Mouse (Mus musculus) CH12.LX (cell line): ENCODE data around the gene Hist1h1t. TPM values are rescaled to one million over a fixed set of nuclear protein-coding genes. Genes with fewer than 3 reads are reported as not detected.
A peak's percentile ranks its signal among the peaks of the same experiment; 100 is the strongest.
"Not testable (repeated sequence)": the region's sequence is repeated elsewhere in the genome, so short reads cannot be mapped to it uniquely, and the experiment has no call there.

Experiments
- DNase-seq: peaks from one replicate; pipeline ENCODE4 v3.0.0-alpha.2; 2013; ENCODE audit errors: extremely low read depth
- H3K27ac ChIP-seq: 2 replicates; pipeline ENCODE4 v1.5.1; 2012; ENCODE audit warnings: low read depth, mild to moderate bottlenecking, control low read depth, moderate library complexity; ENCODE audit not compliant: insufficient read depth
- H3K27me3 ChIP-seq: replicated peaks from 2 replicates; pipeline ENCODE3; 2012; ENCODE audit warnings: inconsistent platforms
- H3K36me3 ChIP-seq, 2 experiments: replicated peaks in 1 of 2; 2 replicates each; pipeline versions ENCODE3 to v1.6.1; 2012; ENCODE audit warnings: inconsistent platforms in 1 of 2, low read length in 1 of 2, mild to moderate bottlenecking in 1 of 2, mixed read lengths in 1 of 2, moderate library complexity in 1 of 2; ENCODE audit not compliant: control insufficient read depth in 1 of 2, insufficient read depth in 1 of 2
- H3K4me1 ChIP-seq, 2 experiments: 2 replicates each; pipeline ENCODE4 v1.6.1; 2012; ENCODE audit warnings: inconsistent platforms in 1 of 2, moderate library complexity in 1 of 2; ENCODE audit not compliant: insufficient read depth in 2 of 2, control insufficient read depth in 1 of 2
- H3K4me2 ChIP-seq: 2 replicates; pipeline ENCODE4 v1.6.1; 2012; ENCODE audit warnings: low read depth, mild to moderate bottlenecking, control low read depth; ENCODE audit not compliant: poor library complexity, insufficient read depth, severe bottlenecking
- H3K4me3 ChIP-seq, 3 experiments: fragments of 150-350 bp in 1 of 3; sonication (generic) in 1 of 3; replicated peaks in 1 of 3; 2 replicates each; pipeline versions ENCODE3 to v1.5.1; 2011 to 2012; ENCODE audit warnings: low read depth in 2 of 3, low read length in 2 of 3, mild to moderate bottlenecking in 2 of 3, moderate library complexity in 2 of 3, control low read depth in 1 of 3, improper control_type of control experiment in 1 of 3, inconsistent platforms in 1 of 3, mixed read lengths in 1 of 3; ENCODE audit not compliant: poor library complexity in 1 of 3
- H3K79me2 ChIP-seq: replicated peaks from 2 replicates; pipeline ENCODE4 v1.6.1; 2012; ENCODE audit warnings: mild to moderate bottlenecking, moderate library complexity; ENCODE audit not compliant: control insufficient read depth, poor library complexity, insufficient read depth, severe bottlenecking; ENCODE audit errors: extremely low read depth
- H3K9ac ChIP-seq: 2 replicates; pipeline ENCODE4 v1.6.1; 2012; ENCODE audit warnings: low read depth, mild to moderate bottlenecking, control low read depth, moderate library complexity; ENCODE audit not compliant: insufficient read depth
- H3K9me3 ChIP-seq: replicated peaks from 2 replicates; pipeline ENCODE3; 2012; ENCODE audit warnings: low read length, inconsistent platforms, mixed read lengths
- BHLHE40 ChIP-seq: IDR thresholded peaks from 2 replicates; pipeline ENCODE4 v1.6.1; 2011; ENCODE audit warnings: mild to moderate bottlenecking, low read depth, low read length, improper control_type of control experiment
- CHD2 ChIP-seq: IDR thresholded peaks from 2 replicates; pipeline ENCODE4 v1.6.1; 2011; ENCODE audit warnings: low read length, improper control_type of control experiment
- E2F4 ChIP-seq: IDR thresholded peaks from 2 replicates; pipeline ENCODE4 v1.6.1; 2011; ENCODE audit warnings: low read depth, low read length, improper control_type of control experiment; ENCODE audit not compliant: insufficient replicate concordance
- ELF1 ChIP-seq: IDR thresholded peaks from 2 replicates; pipeline ENCODE4 v1.6.1; 2014; ENCODE audit warnings: low read depth, mild to moderate bottlenecking, inconsistent platforms, low read length, improper control_type of control experiment
- EP300 ChIP-seq: IDR thresholded peaks from 2 replicates; pipeline ENCODE4 v1.6.1; 2011; ENCODE audit warnings: low read length, improper control_type of control experiment
- GABPA ChIP-seq: IDR thresholded peaks from 2 replicates; pipeline ENCODE4 v1.6.1; 2012; ENCODE audit warnings: low read depth, low read length, improper control_type of control experiment, inconsistent platforms; ENCODE audit not compliant: insufficient replicate concordance
- HCFC1 ChIP-seq: IDR thresholded peaks from 2 replicates; pipeline ENCODE4 v1.6.1; 2012; ENCODE audit warnings: low read depth, mild to moderate bottlenecking, inconsistent platforms, low read length, improper control_type of control experiment
- IRF4 ChIP-seq: IDR thresholded peaks from 2 replicates; pipeline ENCODE4 v1.6.1; 2014; ENCODE audit warnings: low read depth, mild to moderate bottlenecking, inconsistent platforms, low read length, improper control_type of control experiment
- JUN ChIP-seq: IDR thresholded peaks from 2 replicates; pipeline ENCODE4 v1.6.1; 2011; ENCODE audit warnings: low read depth, mild to moderate bottlenecking, low read length, improper control_type of control experiment, moderate library complexity; ENCODE audit not compliant: insufficient read depth
- JUND ChIP-seq: conservative IDR thresholded peaks from 2 replicates; pipeline ENCODE4 v1.6.1; 2011; ENCODE audit warnings: low read depth, low read length, improper control_type of control experiment
- MAX ChIP-seq: IDR thresholded peaks from 2 replicates; pipeline ENCODE4 v1.6.1; 2011; ENCODE audit warnings: low read length, improper control_type of control experiment
- MAZ ChIP-seq: IDR thresholded peaks from 2 replicates; pipeline ENCODE4 v1.6.1; 2012; ENCODE audit warnings: low read depth, mild to moderate bottlenecking, inconsistent platforms, low read length, improper control_type of control experiment, moderate library complexity
- MEF2A ChIP-seq: IDR thresholded peaks from 2 replicates; pipeline ENCODE4 v1.6.1; 2014; ENCODE audit warnings: low read depth, mild to moderate bottlenecking, inconsistent platforms, low read length, improper control_type of control experiment, borderline replicate concordance
- MXI1 ChIP-seq: IDR thresholded peaks from 2 replicates; pipeline ENCODE4 v1.6.1; 2011; ENCODE audit warnings: mild to moderate bottlenecking, low read depth, low read length, improper control_type of control experiment
- MYC ChIP-seq: IDR thresholded peaks from 2 replicates; pipeline ENCODE4 v1.6.1; 2011; ENCODE audit warnings: low read depth, mild to moderate bottlenecking, improper control_type of control experiment, low read length
- NELFE ChIP-seq: IDR thresholded peaks from 2 replicates; pipeline ENCODE4 v1.6.1; 2011; ENCODE audit warnings: low read depth, low read length, improper control_type of control experiment
- PAX5 ChIP-seq: IDR thresholded peaks from 2 replicates; pipeline ENCODE4 v1.6.1; 2012; ENCODE audit warnings: low read length, inconsistent platforms, mixed read lengths
- POLR2A ChIP-seq: IDR thresholded peaks from 2 replicates; pipeline ENCODE4 v1.6.1; 2011; ENCODE audit warnings: low read depth, mild to moderate bottlenecking, improper control_type of control experiment, low read length
- RAD21 ChIP-seq: IDR thresholded peaks from 2 replicates; pipeline ENCODE4 v1.6.1; 2011; ENCODE audit warnings: low read depth, mild to moderate bottlenecking, low read length, improper control_type of control experiment, moderate library complexity
- RCOR1 ChIP-seq: conservative IDR thresholded peaks from 2 replicates; pipeline ENCODE4 v1.6.1; 2012; ENCODE audit warnings: low read depth, mild to moderate bottlenecking, inconsistent platforms, low read length, improper control_type of control experiment
- SIN3A ChIP-seq: IDR thresholded peaks from 2 replicates; pipeline ENCODE4 v1.6.1; 2012; ENCODE audit warnings: low read length, improper control_type of control experiment, inconsistent platforms
- SMC3 ChIP-seq: IDR thresholded peaks from 2 replicates; pipeline ENCODE4 v1.6.1; 2011; ENCODE audit warnings: low read depth, low read length, improper control_type of control experiment
- USF1 ChIP-seq: IDR thresholded peaks from 2 replicates; pipeline ENCODE4 v1.6.1; 2014; ENCODE audit warnings: low read depth, mild to moderate bottlenecking, inconsistent platforms, low read length, improper control_type of control experiment
- ZC3H11A ChIP-seq: IDR thresholded peaks from 2 replicates; pipeline ENCODE4 v1.6.1; 2012; ENCODE audit warnings: low read depth, mild to moderate bottlenecking, inconsistent platforms, low read length, improper control_type of control experiment
- ZKSCAN1 ChIP-seq: IDR thresholded peaks from 2 replicates; pipeline ENCODE4 v1.6.1; 2012; ENCODE audit warnings: low read depth, inconsistent platforms, low read length, improper control_type of control experiment, borderline replicate concordance
- ZNF384 ChIP-seq: IDR thresholded peaks from 2 replicates; pipeline ENCODE4 v1.6.1; 2012; ENCODE audit warnings: low read depth, low read length, improper control_type of control experiment, inconsistent platforms
- dilution Hi-C: fragments of 300-500 bp; cut with MboI; formaldehyde crosslinking; loops from 2 replicates; pipeline ENCODE4 v1.14.3; 2020; ENCODE audit warnings: low sequenced_read_pairs; ENCODE audit not compliant: extremely low pct_unique_long_range_greater_than_20kb, extremely low pct_ligation_motif_present
- in situ Hi-C: fragments of 300-500 bp; cut with MboI; formaldehyde crosslinking; loops from 3 replicates; pipeline ENCODE4 v1.14.3; 2019; ENCODE audit warnings: low sequenced_read_pairs, low pct_ligation_motif_present, low pct_unique_long_range_greater_than_20kb, mixed read lengths
- polyA plus RNA-seq: library from polyadenylated mRNA; unstranded; fragments of >175 nt; gene quantifications from 2 replicates; pipeline ENCODE4 v1.2.1, GENCODE M21; 2012; ENCODE audit warnings: low read depth; ENCODE audit not compliant: insufficient read length
- total RNA-seq, 2 experiments: library from RNA; depleted of rRNA; stranded (reverse); fragments of 300-350 nt in 1 of 2; fragments of >200 nt in 1 of 2; gene quantifications; 2 replicates each; pipeline ENCODE4 v1.2.3; 2012 to 2014

The Hist1h1t gene
- total and polyA plus RNA-seq, 3 experiments = 0.38 TPM; not detected in 2

DNA sequence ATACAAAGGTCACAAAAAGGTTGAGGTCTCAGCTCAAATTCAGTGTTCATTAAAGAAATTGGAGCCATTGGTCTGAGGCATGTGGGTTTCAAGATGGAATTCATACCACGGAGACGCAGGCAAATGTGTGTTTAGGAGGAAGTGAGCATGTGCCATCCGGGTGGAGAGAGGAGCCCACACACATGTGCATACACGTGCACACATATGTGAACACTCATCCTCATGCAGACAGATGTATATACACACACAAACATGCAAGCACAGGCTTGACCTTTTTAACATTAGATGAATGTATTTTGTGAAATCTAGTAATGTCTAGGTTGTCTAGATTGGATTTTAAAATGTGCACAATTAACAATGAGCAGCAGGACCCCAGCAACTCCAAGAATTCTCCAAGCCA, 6.6 kb downstream of the Hist1h1t start:
- in situ Hi-C loops = loop anchor here (5.0 kb wide), 1 partner anchor 35 kb away; the partner anchor contains the start of gene Hist1h1c
- no peaks in the 10 kb centered on the region for H3K9me3 ChIP-seq
- no peaks in the 10 kb centered on the region for H3K27me3 ChIP-seq
- H3K79me2 ChIP-seq = no peaks in the 10 kb centered on the region
- dilution Hi-C loops = no loop called here
- no peak overlapping the region for H3K4me3 ChIP-seq
- no peak overlapping the region for H3K4me2 ChIP-seq
- H3K4me1 ChIP-seq = peaks cover 14 to 74% of the 10 kb centered on the region in 2 experiments
- TF ChIP-seq MAX (no peak), BHLHE40 (peak; percentile 73), IRF4 (no peak)
- no peaks in the 10 kb centered on the region for H3K36me3 ChIP-seq
- H3K27ac ChIP-seq = no peak overlapping the region
- no peak for DNase-seq
- H3K9ac ChIP-seq = no peak overlapping the region

GRCm38 (mm10) chr13:23702801-23703200, 7.2 kb downstream of the Hist1h1t start:
- H3K4me3 ChIP-seq, H3K79me2 ChIP-seq, H3K27me3 ChIP-seq, H3K36me3 ChIP-seq, H3K4me2 ChIP-seq, dilution Hi-C loops, H3K9me3 ChIP-seq, DNase-seq, H3K9ac ChIP-seq, H3K27ac ChIP-seq: not testable (repeated sequence)
- H3K4me1 ChIP-seq = peaks cover 14 to 75% of the 10 kb centered on the region in 2 experiments
- in situ Hi-C loops = loop anchor here (5.0 kb wide), 1 partner anchor 34 kb away; the partner anchor contains the start of gene Hist1h1c

DNA sequence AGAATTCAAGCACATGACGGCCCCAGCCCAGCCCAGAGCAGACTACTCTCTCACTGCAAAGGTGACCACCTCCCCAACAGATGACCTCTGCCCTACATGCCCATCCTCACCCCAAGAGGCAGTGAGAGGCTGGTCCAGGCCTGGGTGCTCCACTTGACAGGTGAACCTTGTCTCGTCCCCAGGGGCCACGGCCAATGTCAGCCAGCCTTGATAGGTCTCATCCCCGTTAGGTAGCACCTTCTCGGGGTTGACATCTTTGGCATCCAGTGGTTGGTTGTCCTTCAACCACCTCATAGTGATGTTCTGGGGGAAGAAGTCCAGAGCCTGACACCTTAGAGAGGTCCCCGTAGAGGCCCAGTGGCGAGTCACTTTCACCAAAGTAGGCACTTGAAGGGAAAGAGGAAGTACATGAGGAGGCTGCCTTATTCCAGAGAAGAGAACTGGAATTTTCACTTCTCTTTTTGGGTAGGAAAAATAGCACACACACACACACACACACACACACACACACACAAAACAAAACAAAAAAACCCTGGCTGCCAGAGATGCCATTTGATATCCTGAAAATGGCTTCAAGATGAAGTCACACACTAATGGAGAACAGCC, 10.2 kb downstream of the Hist1h1t start:
- Histone ChIP-seq H3K4me3 (peak overlapping the region in 1 of 3 experiments; percentile 4), H3K4me2 (no peak overlapping the region), H3K27me3 (no peaks in the 10 kb centered on the region), H3K9ac (no peak overlapping the region), H3K4me1 (peaks cover 12 to 74% of the 10 kb centered on the region in 2 experiments), H3K36me3 (no peaks in the 10 kb centered on the region), H3K9me3 (no peaks in the 10 kb centered on the region), H3K27ac (no peak overlapping the region), H3K79me2 (no peaks in the 10 kb centered on the region)
- in situ Hi-C loops = no loop called here
- dilution Hi-C loops = no loop called here
- peak; percentile 55 for DNase-seq
- TF ChIP-seq RCOR1 = no peak; the same call in 1 of the 2 replicates
- peak; percentile 95 for TF ChIP-seq EP300
- TF ChIP-seq MYC = no peak
- TF ChIP-seq JUN = no peak
- TF ChIP-seq ZNF384 = peak; percentile 67
- no peak for TF ChIP-seq SMC3
- TF ChIP-seq IRF4 = peak; percentile 90
- TF ChIP-seq ZC3H11A = no peak
- TF ChIP-seq NELFE = no peak
- no peak for TF ChIP-seq RAD21
- no peak for TF ChIP-seq SIN3A
- TF ChIP-seq PAX5 = no peak
- TF ChIP-seq HCFC1 = no peak
- TF ChIP-seq E2F4 = no peak
- no peak for TF ChIP-seq GABPA
- peak; percentile 45; the same call in 1 of the 2 replicates for TF ChIP-seq CHD2
- TF ChIP-seq MEF2A = peak; percentile 67
- TF ChIP-seq ZKSCAN1 = no peak
- TF ChIP-seq MAZ = no peak
- TF ChIP-seq USF1 = no peak
- TF ChIP-seq JUND = no peak
- no peak for TF ChIP-seq MXI1
- no peak for TF ChIP-seq MAX
- no peak for TF ChIP-seq ELF1
- no peak for TF ChIP-seq POLR2A
